Mouse (Mus musculus) liver, postnatal 0 days (tissue): ENCODE measurements around the gene Xrn1.
"Not testable (repeated sequence)": the region's sequence is repeated elsewhere in the genome, so short reads cannot be mapped to it uniquely, and the experiment has no call there.

Source experiments
- CTCF ChIP-seq: sonication (generic); IDR thresholded peaks from 2 replicates; pipeline ENCODE4 v1.5.1; 2016; ENCODE audit warnings: antibody characterized with exemption, low read depth
- EP300 ChIP-seq: IDR thresholded peaks from 2 replicates; pipeline ENCODE4 v1.6.1; 2016; ENCODE audit warnings: antibody characterized with exemption, low read depth, mild to moderate bottlenecking

GRCm38 (mm10) chr9:95958731-95959105 lies 4.2 kb downstream of the Xrn1 start:
- not testable (repeated sequence) for TF ChIP-seq EP300, CTCF
